Mouse (Mus musculus) bone marrow, adult 2 months (tissue): ENCODE results near the gene Prps2.

ENCODE experiments used
- CTCF ChIP-seq: fragments of 200-500 bp; IDR thresholded peaks from 2 replicates; pipeline ENCODE4 v1.5.1; 2011; ENCODE audit warnings: low read length, control low read depth; ENCODE audit not compliant: control insufficient read depth, insufficient read depth
- POLR2A ChIP-seq: fragments of 200-500 bp; IDR thresholded peaks from 2 replicates; pipeline ENCODE4 v1.6.1; 2011; ENCODE audit warnings: low read depth, mild to moderate bottlenecking, control low read depth, low read length, borderline replicate concordance; ENCODE audit not compliant: control insufficient read depth

GRCm38 (mm10) chrX:167381583-167382046 is 934 bp downstream of the Prps2 start:
- TF ChIP-seq CTCF, result no peak
- no peak for TF ChIP-seq POLR2A
